Mouse (Mus musculus) limb, embryonic 12.5 days (tissue): Measurements from ENCODE around the gene Vmn2r34. TPM values are rescaled to one million over a fixed set of nuclear protein-coding genes. Genes with fewer than 3 reads are reported as not detected.
"Not testable (repeated sequence)": the region's sequence is repeated elsewhere in the genome, so short reads cannot be mapped to it uniquely, and the experiment has no call there.

Experiments
- ATAC-seq: fragments of 200-750 bp; cut with Nextera tagmentation; 2 replicates; pipeline ENCODE4 v1.8.0; 2017; ENCODE audit warnings: low read depth, moderate TSS enrichment; ENCODE audit not compliant: insufficient number of reproducible peaks, insufficient read depth, low FRiP score, low TSS enrichment
- H3K27ac ChIP-seq: fragments of 300-500 bp; sonication (generic); 2 replicates; pipeline ENCODE4 v1.5.1; 2016; ENCODE audit warnings: mild to moderate bottlenecking, moderate library complexity
- H3K27me3 ChIP-seq: fragments of 300-500 bp; sonication (generic); 2 replicates; pipeline ENCODE4 v1.6.1; 2016; ENCODE audit warnings: mild to moderate bottlenecking, moderate library complexity
- H3K36me3 ChIP-seq: fragments of 300-500 bp; sonication (generic); 2 replicates; pipeline ENCODE4 v1.6.1; 2016; ENCODE audit warnings: mild to moderate bottlenecking, moderate library complexity
- H3K4me1 ChIP-seq: fragments of 300-500 bp; sonication (generic); replicated peaks from 2 replicates; pipeline ENCODE4 v1.6.1; 2016
- H3K4me2 ChIP-seq: fragments of 300-500 bp; sonication (generic); 2 replicates; pipeline ENCODE4 v1.6.1; 2016; ENCODE audit warnings: mild to moderate bottlenecking, moderate library complexity
- H3K4me3 ChIP-seq: fragments of 300-500 bp; sonication (generic); replicated peaks from 2 replicates; pipeline ENCODE4 v1.5.1; 2016; ENCODE audit warnings: mild to moderate bottlenecking
- H3K9ac ChIP-seq: fragments of 300-500 bp; sonication (generic); replicated peaks from 2 replicates; pipeline ENCODE4 v1.6.1; 2016; ENCODE audit warnings: mild to moderate bottlenecking, moderate library complexity
- H3K9me3 ChIP-seq: fragments of 300-500 bp; sonication (generic); 2 replicates; pipeline ENCODE4 v1.6.1; 2016; ENCODE audit warnings: mild to moderate bottlenecking, moderate library complexity
- WGBS: fragments of 180-500 bp; shearing (Covaris S2); methylation state at CpG from one replicate; pipeline ENCODE4 v1.1.7; 2016; 5-methylcytosine and 5-hydroxymethylcytosine counted together
- polyA plus RNA-seq: library from polyadenylated mRNA; unstranded; fragments of >200 nt; fragmentation: Nextera tagmentation; extraction: Ambion mirVana; gene quantifications from 2 replicates; pipeline ENCODE4 v1.2.1, GENCODE M21; 2016

Vmn2r34 gene
- polyA plus RNA-seq = not detected in 2 replicates

GRCm38 (mm10) chr7:7689413-7689812 is at the start of gene Vmn2r34:
Vmn2r34 (minus strand) TSS chr7:7689513.
- H3K27me3 ChIP-seq, H3K9me3 ChIP-seq, H3K27ac ChIP-seq, H3K4me1 ChIP-seq, H3K4me2 ChIP-seq, ATAC-seq, H3K36me3 ChIP-seq, H3K9ac ChIP-seq, H3K4me3 ChIP-seq: not testable (repeated sequence)
- 57% methylated on average over 2 of the region's 2 CpGs for WGBS

GRCm38 (mm10) chr7:7674032-7674431 is 15.3 kb downstream of the Vmn2r34 start:
- not testable (repeated sequence) for H3K4me1 ChIP-seq

More at GRCm38 (mm10) chr7:7674032-7674431, 15.3 kb downstream of the Vmn2r34 start:
- H3K4me2 ChIP-seq, H3K27ac ChIP-seq, H3K9ac ChIP-seq, H3K4me3 ChIP-seq, H3K27me3 ChIP-seq, ATAC-seq, H3K9me3 ChIP-seq, H3K36me3 ChIP-seq: not testable (repeated sequence)
- 84% methylated on average over 2 of the region's 2 CpGs for WGBS

Other genes starting within 250 kb of the Vmn2r34 start
- gene Vmn2r32, start 209.5 kb downstream of the Vmn2r34 start, polyA plus RNA-seq = not detected in 2 replicates
- not detected in 2 replicates for gene Vmn2r33, start 122.7 kb downstream of the Vmn2r34 start, polyA plus RNA-seq
- not detected in 2 replicates for gene Vmn2r35, start 130.4 kb upstream of the Vmn2r34 start, polyA plus RNA-seq
- gene Vmn2r36, start 213.0 kb upstream of the Vmn2r34 start, polyA plus RNA-seq = not detected in 2 replicates